ENCODE assay signal across 8 mouse cellular contexts in the genomic region with DNA sequence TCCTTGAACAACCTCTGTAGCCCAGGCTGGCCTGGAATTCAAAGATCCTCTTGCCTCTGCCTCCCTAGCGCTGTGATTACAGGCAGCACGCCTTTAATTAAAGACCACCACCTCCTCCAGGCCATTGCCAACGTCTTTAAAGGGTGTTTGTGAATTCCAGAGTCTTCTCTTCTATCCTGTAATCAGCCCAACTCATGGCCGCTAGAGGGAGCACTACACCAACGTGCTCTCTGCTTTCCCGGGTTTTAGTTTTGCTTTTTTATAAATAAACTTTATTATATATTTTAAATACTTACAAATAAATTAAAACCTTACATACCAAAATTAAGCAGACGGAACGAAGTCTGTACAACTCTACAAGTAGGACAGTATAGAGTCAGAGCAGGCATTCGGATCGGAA. TPM values are rescaled to one million over a fixed set of nuclear protein-coding genes. Genes with fewer than 3 reads are reported as not detected.
A peak's percentile ranks its signal among the peaks of the same experiment; 100 is the strongest.
DNase-seq lines count a peak whose midpoint lies in the region; ATAC-seq and TF ChIP-seq lines count a peak whose summit lies in the region.

No protein-coding gene starts in this region.

- no peaks in the 10 kb centered on the region for H3K9me3 ChIP-seq in limb, embryonic 15.5 days
- H3K9me3 ChIP-seq in midbrain, postnatal 0 days (ENCODE audit: low read length) = no peaks in the 10 kb centered on the region

- no peak for ATAC-seq in limb, embryonic 15.5 days (ENCODE audit: insufficient number of reproducible peaks, low FRiP score, low TSS enrichment, low read depth)
- ATAC-seq in midbrain, postnatal 0 days (ENCODE audit: low FRiP score) = no peak

- DNase-seq in CD4-positive helper T cell, adult 2 months (ENCODE audit: low read depth, low spot score) = peak; percentile 72
- DNase-seq in adrenal gland, adult (ENCODE audit: inconsistent age in 2 of 2, low spot score in 1 of 2) = peak; percentile 70 to 91
- peak; percentile 86 for DNase-seq in embryo, embryonic 10 days (ENCODE audit: low spot score)
- peak; percentile 75 for DNase-seq in heart, adult 8-10 months (ENCODE audit: low spot score)
- DNase-seq in kidney, adult 2 months = peak; percentile 83
- DNase-seq in midbrain, postnatal 0 days (ENCODE audit: low spot score) = peak; percentile 81
- DNase-seq in thymus, postnatal 0 days (ENCODE audit: low spot score) = peak; percentile 72

- H3K4me2 ChIP-seq in limb, embryonic 15.5 days = peak overlapping the region; percentile 29; the same call in 1 of the 2 replicates
- no peak overlapping the region for H3K4me2 ChIP-seq in midbrain, postnatal 0 days (ENCODE audit: low read depth, low read length, poor library complexity, severe bottlenecking)

- no peak overlapping the region for H3K9ac ChIP-seq in limb, embryonic 15.5 days
- no peak overlapping the region for H3K9ac ChIP-seq in midbrain, postnatal 0 days (replicated peaks; ENCODE audit: low read length, poor library complexity, severe bottlenecking)

- WGBS in kidney, adult 2 months = 5% methylated on average over 10 of the region's 10 CpGs
- 12% methylated on average over 10 of the region's 10 CpGs for WGBS in limb, embryonic 15.5 days
- 11% methylated on average over 10 of the region's 10 CpGs for WGBS in midbrain, postnatal 0 days

- H3K27me3 ChIP-seq in kidney, adult 2 months (replicated peaks; ENCODE audit: control insufficient read depth, insufficient read depth, low read length) = no peaks in the 10 kb centered on the region
- no peaks in the 10 kb centered on the region for H3K27me3 ChIP-seq in limb, embryonic 15.5 days
- no peaks in the 10 kb centered on the region for H3K27me3 ChIP-seq in midbrain, postnatal 0 days (ENCODE audit: insufficient read depth, low read length)

- peak overlapping the region; percentile 72 for H3K27ac ChIP-seq in kidney, adult 2 months (ENCODE audit: insufficient read depth, low read depth, low read length)
- H3K27ac ChIP-seq in limb, embryonic 15.5 days = no peak overlapping the region; the same call in 1 of the 2 replicates
- no peak overlapping the region for H3K27ac ChIP-seq in midbrain, postnatal 0 days (ENCODE audit: low read depth, low read length)

- H3K4me3 ChIP-seq in kidney, adult 2 months (ENCODE audit: insufficient read depth, low read depth, low read length) = no peak overlapping the region
- H3K4me3 ChIP-seq in limb, embryonic 15.5 days = peak overlapping the region; percentile 14; the same call in 1 of the 2 replicates
- H3K4me3 ChIP-seq in midbrain, postnatal 0 days (ENCODE audit: low read depth, low read length) = no peak overlapping the region

- H3K4me1 ChIP-seq in kidney, adult 2 months (ENCODE audit: control insufficient read depth, insufficient read depth, low read length) = peaks cover 47% of the 10 kb centered on the region
- H3K4me1 ChIP-seq in limb, embryonic 15.5 days = peaks cover 42% of the 10 kb centered on the region
- peaks cover 14% of the 10 kb centered on the region for H3K4me1 ChIP-seq in midbrain, postnatal 0 days (ENCODE audit: insufficient read depth, low read length)

- TF ChIP-seq CTCF in kidney, adult 2 months (conservative IDR thresholded peaks at IDR 0.05; ENCODE audit: insufficient read depth, insufficient read length, low read depth, low read length) = peak; percentile 72
- TF ChIP-seq CTCF in midbrain, postnatal 0 days (IDR thresholded peaks at IDR 0.05) = peak; percentile 81

- no peaks in the 10 kb centered on the region for H3K36me3 ChIP-seq in kidney, adult 2 months (ENCODE audit: control insufficient read depth, insufficient read depth, low read length)
- H3K36me3 ChIP-seq in limb, embryonic 15.5 days = no peaks in the 10 kb centered on the region
- no peaks in the 10 kb centered on the region for H3K36me3 ChIP-seq in midbrain, postnatal 0 days (ENCODE audit: insufficient read depth, low read length)

- no peak for TF ChIP-seq POLR2A in kidney, adult 2 months (IDR thresholded peaks at IDR 0.05; ENCODE audit: low read depth, low read length)

RNA-seq across cellular contexts. Expression of a gene that starts 2.3 kb away (rescaled TPM):
- 10 to 100 TPM; 44.0 to 52.5 (median 48.5) TPM for total RNA-seq in heart, adult 8-10 months (2022)
- 77.7 and 80.7 TPM in 2 replicates for polyA plus RNA-seq in kidney, adult 2 months (2012; rRNA removed)
- polyA plus RNA-seq in limb, embryonic 15.5 days (2015; fragmentation: Nextera tagmentation; extraction: Ambion mirVana) = 54.7 and 68.2 TPM in 2 replicates
- 168 and 215 TPM in 2 replicates for total RNA-seq in midbrain, postnatal 0 days (2014; rRNA removed)
- polyA plus RNA-seq in midbrain, postnatal 0 days (2015; fragmentation: Nextera tagmentation; extraction: Ambion mirVana) = 71.6 and 80.4 TPM in 2 replicates
- polyA plus RNA-seq in thymus, postnatal 0 days (2015; fragmentation: Nextera tagmentation; extraction: Ambion mirVana) = 31.6 and 31.9 TPM in 2 replicates

RNA-seq across cellular contexts. Expression of a gene that starts 18.7 kb away (rescaled TPM):
- total RNA-seq in heart, adult 8-10 months (2022) = 100 to 1,000 TPM; 197 to 243 (median 216) TPM
- 163 and 210 TPM in 2 replicates for polyA plus RNA-seq in kidney, adult 2 months (2012; rRNA removed)
- 90.1 and 97.5 TPM in 2 replicates for polyA plus RNA-seq in limb, embryonic 15.5 days (2015; fragmentation: Nextera tagmentation; extraction: Ambion mirVana)
- total RNA-seq in midbrain, postnatal 0 days (2014; rRNA removed) = 74.6 and 74.7 TPM in 2 replicates
- 35.3 and 36.0 TPM in 2 replicates for polyA plus RNA-seq in midbrain, postnatal 0 days (2015; fragmentation: Nextera tagmentation; extraction: Ambion mirVana)
- polyA plus RNA-seq in thymus, postnatal 0 days (2015; fragmentation: Nextera tagmentation; extraction: Ambion mirVana) = 119 and 125 TPM in 2 replicates

RNA-seq across cellular contexts. Expression of a gene that starts 36.6 kb away (rescaled TPM):
- 100 to 1,000 TPM; 119 to 132 (median 122) TPM for total RNA-seq in heart, adult 8-10 months (2022)
- 166 and 193 TPM in 2 replicates for polyA plus RNA-seq in kidney, adult 2 months (2012; rRNA removed)
- 126 and 148 TPM in 2 replicates for polyA plus RNA-seq in limb, embryonic 15.5 days (2015; fragmentation: Nextera tagmentation; extraction: Ambion mirVana)
- 124 and 146 TPM in 2 replicates for total RNA-seq in midbrain, postnatal 0 days (2014; rRNA removed)
- polyA plus RNA-seq in midbrain, postnatal 0 days (2015; fragmentation: Nextera tagmentation; extraction: Ambion mirVana) = 90.5 and 93.3 TPM in 2 replicates
- polyA plus RNA-seq in thymus, postnatal 0 days (2015; fragmentation: Nextera tagmentation; extraction: Ambion mirVana) = 153 and 160 TPM in 2 replicates

RNA-seq across cellular contexts. Expression of a gene that starts 42.6 kb away (rescaled TPM):
- 1 to 10 TPM; 3.8 to 6.0 (median 5.4) TPM for total RNA-seq in heart, adult 8-10 months (2022)
- 14.3 and 19.5 TPM in 2 replicates for polyA plus RNA-seq in kidney, adult 2 months (2012; rRNA removed)
- 55.8 and 57.7 TPM in 2 replicates for polyA plus RNA-seq in limb, embryonic 15.5 days (2015; fragmentation: Nextera tagmentation; extraction: Ambion mirVana)
- 66.6 and 75.1 TPM in 2 replicates for total RNA-seq in midbrain, postnatal 0 days (2014; rRNA removed)
- 44.9 and 48.5 TPM in 2 replicates for polyA plus RNA-seq in midbrain, postnatal 0 days (2015; fragmentation: Nextera tagmentation; extraction: Ambion mirVana)
- polyA plus RNA-seq in thymus, postnatal 0 days (2015; fragmentation: Nextera tagmentation; extraction: Ambion mirVana) = 107 and 114 TPM in 2 replicates

RNA-seq across cellular contexts. Expression of a gene that starts 42.8 kb away (rescaled TPM):
- total RNA-seq in heart, adult 8-10 months (2022) = 1 to 10 TPM; 2.2 to 5.3 (median 3.6) TPM
- 36.8 and 39.5 TPM in 2 replicates for polyA plus RNA-seq in kidney, adult 2 months (2012; rRNA removed)
- polyA plus RNA-seq in limb, embryonic 15.5 days (2015; fragmentation: Nextera tagmentation; extraction: Ambion mirVana) = 25.9 and 31.0 TPM in 2 replicates
- total RNA-seq in midbrain, postnatal 0 days (2014; rRNA removed) = 26.3 and 48.0 TPM in 2 replicates
- 44.0 and 47.4 TPM in 2 replicates for polyA plus RNA-seq in midbrain, postnatal 0 days (2015; fragmentation: Nextera tagmentation; extraction: Ambion mirVana)
- 17.8 and 20.1 TPM in 2 replicates for polyA plus RNA-seq in thymus, postnatal 0 days (2015; fragmentation: Nextera tagmentation; extraction: Ambion mirVana)
